Mouse (Mus musculus): ENCODE data around the gene Ano5.

DNA sequence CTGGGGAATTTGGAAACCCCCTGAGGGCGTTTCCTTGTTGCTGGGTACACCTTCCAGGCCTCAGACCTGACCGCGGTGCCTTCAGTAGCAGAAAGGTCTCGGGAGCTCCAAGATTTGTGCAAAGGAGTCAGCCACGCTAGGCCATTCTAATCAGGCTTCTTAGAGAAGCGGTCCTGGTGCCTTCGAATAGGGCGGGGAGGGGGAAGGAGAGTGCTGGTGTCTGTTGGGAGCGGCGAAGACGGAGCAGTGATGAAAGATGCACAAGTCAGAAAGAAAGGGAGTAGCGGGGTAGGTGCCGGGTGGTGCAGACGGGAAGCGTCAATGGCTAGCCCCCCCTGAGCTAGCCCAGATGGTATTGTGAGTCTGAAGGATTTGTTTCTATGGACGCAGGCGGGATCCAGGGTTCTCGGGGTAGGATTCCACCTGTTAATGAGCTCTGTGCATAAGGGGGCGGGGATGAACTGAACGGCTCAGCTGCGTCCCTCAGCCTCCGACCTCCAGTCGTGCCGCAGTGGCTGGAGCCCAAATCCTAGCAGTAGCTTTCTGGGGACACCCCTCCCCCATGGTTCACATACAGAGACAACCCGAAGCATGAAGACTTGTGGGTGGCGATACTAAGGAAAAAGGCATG, 116.3 kb downstream of the Ano5 start:
- TF ChIP-seq CHD2 (IDR thresholded peaks at IDR 0.05; ENCODE audit: low read depth, low read length) (no peak), HCFC1 (IDR thresholded peaks at IDR 0.05; ENCODE audit: borderline replicate concordance, insufficient read depth, low read length) (no peak), MAFK (IDR thresholded peaks at IDR 0.05; ENCODE audit: insufficient read depth, low read depth, low read length) (no peak), ZNF384 (IDR thresholded peaks at IDR 0.05; ENCODE audit: low read depth, low read length) (no peak)
